Mouse (Mus musculus) ES-Bruce4 (cell line): Measurements from ENCODE around the gene Esyt1.

ENCODE experiments used
- CTCF ChIP-seq: IDR thresholded peaks from one replicate; pipeline ENCODE4 v1.8.1; 2011; ENCODE audit warnings: low read depth, low read length
- POLR2A ChIP-seq: IDR thresholded peaks from one replicate; pipeline ENCODE4 v1.8.1; 2011; ENCODE audit warnings: low read length; ENCODE audit not compliant: insufficient read depth

DNA sequence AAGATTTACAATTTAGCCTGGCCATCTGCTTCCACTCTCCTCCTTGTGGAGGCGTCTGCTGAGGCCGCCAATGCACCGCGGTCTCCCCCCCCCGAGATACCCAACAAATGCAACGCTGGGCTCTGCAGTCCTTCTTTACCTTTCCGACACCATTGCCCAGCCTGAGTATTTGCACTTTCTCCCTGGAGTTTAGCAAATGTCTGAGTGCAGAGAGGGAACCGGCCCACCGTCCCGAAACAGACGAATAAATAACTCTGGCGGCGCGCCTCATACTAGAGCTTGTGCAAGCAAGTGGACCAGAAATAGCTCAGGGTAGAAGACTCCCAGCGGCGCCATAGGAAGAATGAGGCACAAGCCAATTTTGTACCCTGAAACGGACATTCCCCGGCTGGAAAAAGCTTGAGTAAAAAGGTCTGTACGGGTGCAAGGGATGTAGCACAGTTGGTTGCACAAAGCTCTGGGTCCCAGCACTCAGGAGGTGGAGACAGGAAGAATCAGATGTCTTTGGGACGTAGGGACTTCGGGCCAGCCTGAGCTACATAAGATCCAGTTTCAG, 26.5 kb downstream of the Esyt1 start:
- TF ChIP-seq POLR2A = no peak
- no peak for TF ChIP-seq CTCF
